Mouse (Mus musculus): ENCODE results near the gene Pfkp. TPM values are rescaled to one million over a fixed set of nuclear protein-coding genes. Genes with fewer than 3 reads are reported as not detected.
A peak's percentile ranks its signal among the peaks of the same experiment; 100 is the strongest.

Gene Pfkp
- polyA plus RNA-seq (2015; fragmentation: Nextera tagmentation; extraction: Ambion mirVana) = 441 and 470 TPM in 2 replicates

- peak within 1 kb of the TSS; percentile 97 for H3K4me2 ChIP-seq
- no peaks in the 10 kb centered on the region for H3K27me3 ChIP-seq
- H3K4me1 ChIP-seq (replicated peaks) = peaks cover 24% of the 10 kb centered on the region
- no peaks in the 10 kb centered on the region for H3K36me3 ChIP-seq
- peak within 1 kb of the TSS; percentile 64 for H3K9ac ChIP-seq
- H3K4me3 ChIP-seq = peak within 1 kb of the TSS; percentile 59
- ATAC-seq (ENCODE audit: low FRiP score, low read depth) = peak; percentile 95
- H3K27ac ChIP-seq (replicated peaks) = peak within 1 kb of the TSS; percentile 87
- no peaks in the 10 kb centered on the region for H3K9me3 ChIP-seq
- under 1% methylated on average over 34 of the region's 34 CpGs for WGBS
Observed at GRCm38 (mm10) chr13:6648669-6649233, at the start of gene Pfkp. Pfkp (minus strand) TSS chr13:6648777.

- Histone ChIP-seq H3K4me3 (no peak overlapping the region), H3K9ac (no peak overlapping the region), H3K36me3 (no peaks in the 10 kb centered on the region), H3K4me1 (replicated peaks) (no peaks in the 10 kb centered on the region), H3K27ac (replicated peaks) (no peak overlapping the region), H3K9me3 (no peaks in the 10 kb centered on the region), H3K4me2 (no peak overlapping the region), H3K27me3 (no peaks in the 10 kb centered on the region)
- WGBS = 90% methylated on average over 3 of the region's 3 CpGs
- ATAC-seq (ENCODE audit: low FRiP score, low read depth) = 0 out of 2 replicates have a peak, but pooled peaks have one; percentile 54
Observed at GRCm38 (mm10) chr13:6690607-6691006, 42.0 kb upstream of the Pfkp start.

GRCm38 (mm10) chr13:6689962-6690361 lies 41.4 kb upstream of the Pfkp start:
- Histone ChIP-seq H3K36me3 (no peaks in the 10 kb centered on the region), H3K27me3 (no peaks in the 10 kb centered on the region), H3K4me2 (no peak overlapping the region), H3K27ac (replicated peaks) (no peak overlapping the region), H3K4me3 (no peak overlapping the region), H3K4me1 (replicated peaks) (no peaks in the 10 kb centered on the region), H3K9me3 (no peaks in the 10 kb centered on the region), H3K9ac (no peak overlapping the region)
- ATAC-seq (ENCODE audit: low FRiP score, low read depth) = peak; percentile 64; the same call in 1 of the 2 replicates
- WGBS = 68% methylated on average over 4 of the region's 4 CpGs

GRCm38 (mm10) chr13:6688790-6689433 lies 40.3 kb upstream of the Pfkp start:
- Histone ChIP-seq H3K4me2 (no peak overlapping the region), H3K36me3 (no peaks in the 10 kb centered on the region), H3K9ac (no peak overlapping the region), H3K9me3 (no peaks in the 10 kb centered on the region), H3K4me1 (replicated peaks) (no peaks in the 10 kb centered on the region), H3K27ac (replicated peaks) (no peak overlapping the region), H3K4me3 (no peak overlapping the region), H3K27me3 (no peaks in the 10 kb centered on the region)
- no peak for ATAC-seq (ENCODE audit: low FRiP score, low read depth)
- WGBS = 53% methylated on average over 7 of the region's 7 CpGs

GRCm38 (mm10) chr13:6666887-6667286 lies 18.3 kb upstream of the Pfkp start:
- no peak for ATAC-seq (ENCODE audit: low FRiP score, low read depth)

GRCm38 (mm10) chr13:6665506-6665905 lies 16.9 kb upstream of the Pfkp start:
- H3K4me3 ChIP-seq = no peak overlapping the region
- WGBS = 88% methylated on average over 1 of the region's 1 CpGs
- no peaks in the 10 kb centered on the region for H3K4me1 ChIP-seq (replicated peaks)
- no peaks in the 10 kb centered on the region for H3K36me3 ChIP-seq
- no peak overlapping the region for H3K27ac ChIP-seq (replicated peaks)
- no peaks in the 10 kb centered on the region for H3K9me3 ChIP-seq
- no peak overlapping the region for H3K4me2 ChIP-seq
- ATAC-seq (ENCODE audit: low FRiP score, low read depth) = no peak
- no peak overlapping the region for H3K9ac ChIP-seq
- no peaks in the 10 kb centered on the region for H3K27me3 ChIP-seq

More at GRCm38 (mm10) chr13:6666887-6667286, 18.3 kb upstream of the Pfkp start:
- Histone ChIP-seq H3K27ac (replicated peaks) (no peak overlapping the region), H3K4me3 (no peak overlapping the region), H3K4me2 (no peak overlapping the region), H3K9me3 (no peaks in the 10 kb centered on the region), H3K9ac (no peak overlapping the region), H3K27me3 (no peaks in the 10 kb centered on the region), H3K36me3 (no peaks in the 10 kb centered on the region), H3K4me1 (replicated peaks) (no peaks in the 10 kb centered on the region)
- 78% methylated on average over 4 of the region's 4 CpGs for WGBS

- Histone ChIP-seq H3K9ac (no peak overlapping the region), H3K4me3 (no peak overlapping the region), H3K27me3 (no peaks in the 10 kb centered on the region), H3K4me2 (no peak overlapping the region), H3K4me1 (replicated peaks) (no peaks in the 10 kb centered on the region), H3K36me3 (no peaks in the 10 kb centered on the region), H3K9me3 (no peaks in the 10 kb centered on the region), H3K27ac (replicated peaks) (no peak overlapping the region)
- WGBS = 67% methylated on average over 5 of the region's 5 CpGs
- no peak for ATAC-seq (ENCODE audit: low FRiP score, low read depth)
Observed at GRCm38 (mm10) chr13:6664216-6664615, 15.6 kb upstream of the Pfkp start.

GRCm38 (mm10) chr13:6659314-6659713 lies 10.7 kb upstream of the Pfkp start:
- Histone ChIP-seq H3K36me3 (no peaks in the 10 kb centered on the region), H3K27me3 (no peaks in the 10 kb centered on the region), H3K27ac (replicated peaks) (no peak overlapping the region), H3K4me1 (replicated peaks) (no peaks in the 10 kb centered on the region), H3K9me3 (no peaks in the 10 kb centered on the region), H3K4me2 (no peak overlapping the region), H3K4me3 (no peak overlapping the region), H3K9ac (no peak overlapping the region)
- no peak for ATAC-seq (ENCODE audit: low FRiP score, low read depth)
- 82% methylated on average over 6 of the region's 6 CpGs for WGBS

GRCm38 (mm10) chr13:6657300-6657699 lies 8.7 kb upstream of the Pfkp start:
- H3K36me3 ChIP-seq = no peaks in the 10 kb centered on the region
- H3K4me3 ChIP-seq = no peak overlapping the region
- H3K27me3 ChIP-seq = no peaks in the 10 kb centered on the region
- no peak overlapping the region for H3K9ac ChIP-seq
- no peak overlapping the region for H3K4me2 ChIP-seq
- H3K9me3 ChIP-seq = no peaks in the 10 kb centered on the region
- 81% methylated on average over 2 of the region's 2 CpGs for WGBS
- ATAC-seq (ENCODE audit: low FRiP score, low read depth) = no peak
- no peak overlapping the region for H3K27ac ChIP-seq (replicated peaks)
- no peaks in the 10 kb centered on the region for H3K4me1 ChIP-seq (replicated peaks)

GRCm38 (mm10) chr13:6649542-6649941 lies 965 bp upstream of the Pfkp start:
- WGBS = 73% methylated on average over 3 of the region's 3 CpGs
- Histone ChIP-seq H3K27me3 (no peaks in the 10 kb centered on the region), H3K9me3 (no peaks in the 10 kb centered on the region), H3K4me1 (replicated peaks) (peaks cover 24% of the 10 kb centered on the region), H3K4me3 (no peak overlapping the region), H3K36me3 (no peaks in the 10 kb centered on the region), H3K27ac (replicated peaks) (peak overlapping the region; percentile 87; the same call in 1 of the 2 replicates), H3K9ac (no peak overlapping the region), H3K4me2 (peak overlapping the region; percentile 97)
- ATAC-seq (ENCODE audit: low FRiP score, low read depth) = no peak

GRCm38 (mm10) chr13:6647992-6648668 lies 447 bp downstream of the Pfkp start:
- peak overlapping the region; percentile 59 for H3K4me3 ChIP-seq
- H3K9ac ChIP-seq = peak overlapping the region; percentile 64
- H3K9me3 ChIP-seq = no peaks in the 10 kb centered on the region
- H3K4me1 ChIP-seq (replicated peaks) = peaks cover 24% of the 10 kb centered on the region
- H3K27ac ChIP-seq (replicated peaks) = peak overlapping the region; percentile 87
- no peaks in the 10 kb centered on the region for H3K36me3 ChIP-seq
- H3K27me3 ChIP-seq = no peaks in the 10 kb centered on the region
- peak overlapping the region; percentile 97 for H3K4me2 ChIP-seq
- ATAC-seq (ENCODE audit: low FRiP score, low read depth) = peak; percentile 54
- WGBS = under 1% methylated on average over 28 of the region's 28 CpGs
